Mouse (Mus musculus) heart, postnatal 0 days (tissue): ENCODE measurements around the gene Aqp1. TPM values are rescaled to one million over a fixed set of nuclear protein-coding genes. Genes with fewer than 3 reads are reported as not detected.

Experiments used
- ATAC-seq: fragments of 200-750 bp; cut with Nextera tagmentation; 2 replicates; pipeline ENCODE4 v1.8.0; 2017; ENCODE audit warnings: low read depth, moderate number of reproducible peaks, moderate library complexity; ENCODE audit not compliant: insufficient read depth
- DNase-seq: peaks from one replicate; pipeline ENCODE4 v3.0.0-alpha.2; 2016; ENCODE audit warnings: low spot score
- H3K27ac ChIP-seq: fragments of 300-500 bp; sonication (generic); 2 replicates; pipeline ENCODE4 v1.5.1; 2014; ENCODE audit warnings: low read depth, mild to moderate bottlenecking
- H3K27me3 ChIP-seq: fragments of 300-500 bp; sonication (generic); 2 replicates; pipeline ENCODE4 v1.6.1; 2014; ENCODE audit warnings: low read length, mixed read lengths; ENCODE audit not compliant: control insufficient read depth, insufficient read depth
- H3K36me3 ChIP-seq: fragments of 300-500 bp; sonication (generic); replicated peaks from 2 replicates; pipeline ENCODE4 v1.6.1; 2014; ENCODE audit warnings: low read length, mixed read lengths; ENCODE audit not compliant: control insufficient read depth, insufficient read depth
- H3K4me1 ChIP-seq: fragments of 300-500 bp; sonication (generic); 2 replicates; pipeline ENCODE4 v1.6.1; 2014; ENCODE audit warnings: antibody characterized with exemption; ENCODE audit not compliant: control insufficient read depth, insufficient read depth
- H3K4me2 ChIP-seq: fragments of 300-500 bp; sonication (generic); 2 replicates; pipeline ENCODE4 v1.6.1; 2014; ENCODE audit warnings: low read depth, mild to moderate bottlenecking, low read length, moderate library complexity
- H3K4me3 ChIP-seq: fragments of 300-500 bp; sonication (generic); 2 replicates; pipeline ENCODE4 v1.5.1; 2014; ENCODE audit warnings: low read depth, low read length
- H3K9ac ChIP-seq: fragments of 300-500 bp; sonication (generic); replicated peaks from 2 replicates; pipeline ENCODE4 v1.6.1; 2014; ENCODE audit warnings: low read depth, low read length, mixed read lengths
- H3K9me3 ChIP-seq: fragments of 300-500 bp; sonication (generic); replicated peaks from 2 replicates; pipeline ENCODE4 v1.6.1; 2016; ENCODE audit warnings: low read length; ENCODE audit not compliant: control insufficient read depth
- CTCF ChIP-seq: IDR thresholded peaks from 2 replicates; pipeline ENCODE4 v1.5.1; 2016; ENCODE audit warnings: antibody characterized with exemption, control low read depth, low read depth
- EP300 ChIP-seq: IDR thresholded peaks from 2 replicates; pipeline ENCODE4 v1.6.1; 2016; ENCODE audit warnings: antibody characterized with exemption, low read depth
- WGBS: fragments of 180-500 bp; shearing (Covaris S2); extraction: QIAGEN DNeasy Blood & Tissue Kit; methylation state at CpG from one replicate; pipeline ENCODE4 v1.1.7; 2014; 5-methylcytosine and 5-hydroxymethylcytosine counted together
- polyA plus RNA-seq: library from polyadenylated mRNA; unstranded; fragments of >200 nt; fragmentation: Nextera tagmentation; extraction: Ambion mirVana; gene quantifications from 2 replicates; pipeline ENCODE4 v1.2.1, GENCODE M21; 2015
- total RNA-seq: library from RNA; depleted of rRNA; stranded (reverse); fragments of >200 nt; gene quantifications from 2 replicates; pipeline ENCODE4 v1.2.3, GENCODE M21; 2014; ENCODE audit warnings: low replicate concordance

Gene Aqp1
- total and polyA plus RNA-seq, 2 experiments from 2014 or later: 56.4 to 146 TPM

DNA sequence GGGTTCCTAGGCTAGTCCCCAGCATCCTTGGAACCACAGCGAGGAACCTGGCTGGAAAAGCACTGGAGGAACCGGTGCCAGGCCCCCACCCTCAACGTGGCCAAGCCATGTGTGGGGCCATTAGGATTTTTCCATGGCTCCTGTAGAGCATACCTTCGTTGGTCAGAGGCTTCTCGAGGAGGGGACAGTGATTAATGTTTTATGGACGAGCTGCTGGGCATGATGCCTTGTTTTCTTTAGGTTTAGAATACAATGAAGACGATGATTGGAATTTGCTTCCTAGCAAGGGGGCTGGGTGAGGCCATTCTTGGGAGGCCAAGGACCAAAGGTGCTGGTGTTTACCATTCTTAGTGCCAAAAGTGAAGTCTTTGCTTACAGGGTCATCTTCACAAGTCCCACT is 15.5 kb downstream of the Aqp1 start:
- Histone ChIP-seq H3K4me2 (no peak overlapping the region), H3K27me3 (no peaks in the 10 kb centered on the region), H3K36me3 (0 out of 2 replicates have a peak, but pooled peaks cover 4% of the 10 kb centered on the region), H3K4me3 (no peak overlapping the region), H3K9ac (no peak overlapping the region), H3K9me3 (no peaks in the 10 kb centered on the region; the same call in 1 of the 2 replicates), H3K4me1 (0 out of 2 replicates have a peak, but pooled peaks cover 3% of the 10 kb centered on the region), H3K27ac (no peak overlapping the region)
- no peak for TF ChIP-seq CTCF
- TF ChIP-seq EP300: no peak
- ATAC-seq (no peak), DNase-seq (no peak)
- WGBS: 65% methylated on average over 7 of the region's 7 CpGs

DNA sequence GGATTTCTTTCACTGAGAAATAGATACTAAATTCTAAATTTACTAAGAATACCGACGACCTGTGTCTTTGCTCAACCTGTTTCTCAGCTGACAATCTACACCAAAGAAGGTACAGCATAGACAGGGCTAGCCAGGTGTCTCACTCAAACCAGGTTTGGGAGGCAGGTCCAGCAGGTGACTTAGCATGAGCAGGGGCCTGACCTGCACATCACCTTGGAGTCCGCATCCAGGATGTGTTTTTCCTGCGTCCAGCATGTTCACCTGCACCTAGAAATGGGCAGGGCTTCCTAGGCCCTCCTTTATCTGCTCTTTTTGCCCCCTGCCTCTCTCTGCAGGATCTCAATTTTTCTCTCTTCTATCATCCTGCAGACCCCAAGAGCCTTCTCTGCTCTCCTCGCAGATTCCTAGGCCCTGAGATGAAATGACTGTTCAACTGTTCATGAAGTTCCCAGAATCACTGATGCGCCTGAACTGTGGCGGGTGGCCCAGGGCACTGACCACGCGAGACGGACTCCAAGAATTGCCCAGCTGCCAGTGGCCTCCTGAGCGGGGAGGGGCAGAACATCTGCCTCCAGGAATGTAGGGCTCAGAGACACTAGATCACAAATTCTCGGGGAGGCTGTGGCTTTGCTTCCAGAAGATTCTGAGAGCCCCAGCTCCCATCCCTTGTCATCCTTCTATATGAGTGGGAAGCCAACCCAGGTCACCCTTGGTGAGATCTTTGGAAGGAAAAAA is 17.6 kb downstream of the Aqp1 start:
- H3K9me3 ChIP-seq: no peaks in the 10 kb centered on the region; the same call in 1 of the 2 replicates
- H3K4me2 ChIP-seq: no peak overlapping the region
- no peak for TF ChIP-seq EP300
- no peak for TF ChIP-seq CTCF
- no peak for ATAC-seq
- H3K9ac ChIP-seq: no peak overlapping the region
- no peaks in the 10 kb centered on the region for H3K36me3 ChIP-seq
- WGBS: 79% methylated on average over 12 of the region's 12 CpGs
- H3K27ac ChIP-seq: no peak overlapping the region
- H3K27me3 ChIP-seq: no peaks in the 10 kb centered on the region
- peaks cover 7% of the 10 kb centered on the region; the same call in 1 of the 2 replicates for H3K4me1 ChIP-seq
- H3K4me3 ChIP-seq: no peak overlapping the region
- DNase-seq: no peak

DNA sequence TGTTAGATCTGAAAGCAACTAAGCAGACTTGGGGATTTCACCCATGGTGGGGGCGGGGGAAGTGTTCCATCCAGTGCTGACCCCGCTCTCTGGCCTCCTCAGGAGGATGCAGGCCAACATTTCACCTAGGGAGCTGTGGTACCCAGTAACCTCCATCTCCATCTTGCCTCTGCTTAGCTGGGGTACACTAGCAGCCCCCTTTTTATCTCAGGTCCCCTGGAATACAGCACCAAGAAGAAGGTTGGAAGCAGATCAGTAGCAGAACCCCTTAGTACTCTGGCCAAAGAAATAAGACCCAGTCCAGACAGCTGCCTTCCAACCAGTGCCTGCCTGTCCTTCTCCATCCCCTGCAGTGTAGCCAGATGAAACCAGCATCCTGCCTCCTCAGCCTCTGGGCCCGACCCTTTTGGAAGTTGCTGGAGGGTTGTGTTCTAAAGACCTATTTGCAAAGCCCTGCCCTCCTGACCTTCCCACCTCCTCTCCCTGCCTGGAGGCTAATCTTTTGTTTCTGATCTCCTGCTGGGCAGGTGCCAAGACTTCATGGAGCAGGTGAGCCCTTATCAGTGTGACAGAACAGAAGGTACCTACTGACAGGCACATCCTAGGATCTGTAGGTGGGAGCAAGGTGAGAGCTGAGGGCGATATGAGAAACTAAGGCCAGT is 18.4 kb downstream of the Aqp1 start:
- H3K9me3 ChIP-seq: no peaks in the 10 kb centered on the region; the same call in 1 of the 2 replicates
- H3K4me3 ChIP-seq: no peak overlapping the region
- WGBS: 73% methylated on average over 4 of the region's 4 CpGs
- H3K27ac ChIP-seq: no peak overlapping the region
- no peak overlapping the region for H3K9ac ChIP-seq
- no peak overlapping the region for H3K4me2 ChIP-seq
- no peaks in the 10 kb centered on the region for H3K27me3 ChIP-seq
- H3K4me1 ChIP-seq: peaks cover 7% of the 10 kb centered on the region; the same call in 1 of the 2 replicates
- TF ChIP-seq CTCF: no peak
- no peak for TF ChIP-seq EP300
- ATAC-seq (no peak), DNase-seq (no peak)
- H3K36me3 ChIP-seq: no peaks in the 10 kb centered on the region

DNA sequence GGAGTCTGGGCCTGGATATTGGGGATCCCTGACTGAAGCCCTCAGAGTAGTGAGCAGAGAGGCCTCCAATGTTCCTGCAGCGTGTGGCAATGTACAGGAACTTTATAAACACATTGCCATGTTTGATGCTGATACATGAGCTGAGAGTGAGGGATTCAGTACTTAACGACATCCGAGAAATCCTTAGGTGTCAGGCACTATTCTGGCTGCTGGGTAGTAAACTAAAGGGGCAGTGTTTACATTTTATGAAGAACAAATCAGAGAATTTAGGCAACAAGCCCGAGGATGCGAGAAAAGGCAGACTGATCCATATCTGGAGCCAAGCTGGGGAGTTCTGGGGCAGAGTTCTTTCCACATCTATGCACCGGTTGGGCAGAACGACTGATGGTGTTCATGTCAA is 19.3 kb downstream of the Aqp1 start:
- Histone ChIP-seq H3K27ac (no peak overlapping the region), H3K4me2 (no peak overlapping the region), H3K27me3 (no peaks in the 10 kb centered on the region), H3K9me3 (no peaks in the 10 kb centered on the region), H3K36me3 (no peaks in the 10 kb centered on the region), H3K9ac (no peak overlapping the region), H3K4me1 (peaks cover 7% of the 10 kb centered on the region; the same call in 1 of the 2 replicates), H3K4me3 (no peak overlapping the region)
- DNase-seq (no peak), ATAC-seq (no peak)
- 72% methylated on average over 7 of the region's 7 CpGs for WGBS
- TF ChIP-seq CTCF (no peak), EP300 (no peak)

DNA sequence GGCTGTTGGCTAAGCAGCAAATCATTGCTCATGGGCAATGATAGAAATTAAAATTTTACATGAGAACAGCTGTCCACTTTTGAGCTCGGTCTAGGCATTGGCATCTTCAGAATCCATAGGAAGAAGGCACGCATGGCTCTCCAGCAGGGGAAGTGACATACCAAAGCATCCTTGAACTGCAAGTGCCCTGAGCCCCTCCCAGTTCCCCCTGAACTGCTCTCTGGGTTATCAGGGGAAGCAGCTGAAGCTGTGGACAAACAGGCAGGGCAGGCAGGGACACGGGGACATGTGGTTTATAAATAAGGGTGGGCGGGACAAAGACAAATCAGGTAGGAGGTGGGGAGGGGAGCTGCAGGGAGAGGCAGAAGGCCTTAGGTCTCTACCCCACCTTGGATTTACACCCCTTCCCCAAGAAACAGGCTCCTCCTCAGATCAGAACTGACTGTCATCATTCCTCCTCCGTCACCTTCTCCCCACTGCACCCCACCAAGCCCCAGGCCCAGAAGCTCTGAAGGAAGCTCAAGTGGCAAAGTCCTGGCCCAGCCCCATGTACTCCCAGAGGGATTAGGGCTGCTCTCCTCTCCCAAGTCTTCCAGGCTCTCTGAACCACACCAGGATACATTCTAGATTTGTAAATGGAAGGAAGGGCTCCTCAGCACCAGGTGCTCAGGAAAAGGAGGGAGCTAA is 19.9 kb downstream of the Aqp1 start:
- Histone ChIP-seq H3K4me2 (no peak overlapping the region), H3K27me3 (no peaks in the 10 kb centered on the region), H3K4me1 (peaks cover 7% of the 10 kb centered on the region; the same call in 1 of the 2 replicates), H3K27ac (no peak overlapping the region), H3K9me3 (no peaks in the 10 kb centered on the region), H3K9ac (no peak overlapping the region), H3K36me3 (no peaks in the 10 kb centered on the region), H3K4me3 (no peak overlapping the region)
- TF ChIP-seq EP300: no peak; the same call in 1 of the 2 replicates
- no peak for TF ChIP-seq CTCF
- DNase-seq: peak; percentile 24
- WGBS: 17% methylated on average over 5 of the region's 5 CpGs
- ATAC-seq: peak; percentile 50
